Mouse (Mus musculus) CH12.LX (cell line): Measurements from ENCODE around the gene Sfxn5. TPM values are rescaled to one million over a fixed set of nuclear protein-coding genes. Genes with fewer than 3 reads are reported as not detected.

Source experiments
- DNase-seq: peaks from one replicate; pipeline ENCODE4 v3.0.0-alpha.2; 2013; ENCODE audit errors: extremely low read depth
- H3K27ac ChIP-seq: 2 replicates; pipeline ENCODE4 v1.5.1; 2012; ENCODE audit warnings: low read depth, mild to moderate bottlenecking, control low read depth, moderate library complexity; ENCODE audit not compliant: insufficient read depth
- H3K27me3 ChIP-seq: replicated peaks from 2 replicates; pipeline ENCODE3; 2012; ENCODE audit warnings: inconsistent platforms
- H3K36me3 ChIP-seq, 2 experiments: replicated peaks in 1 of 2; 2 replicates each; pipeline versions ENCODE3 to v1.6.1; 2012; ENCODE audit warnings: inconsistent platforms in 1 of 2, low read length in 1 of 2, mild to moderate bottlenecking in 1 of 2, mixed read lengths in 1 of 2, moderate library complexity in 1 of 2; ENCODE audit not compliant: control insufficient read depth in 1 of 2, insufficient read depth in 1 of 2
- H3K4me1 ChIP-seq, 2 experiments: 2 replicates each; pipeline ENCODE4 v1.6.1; 2012; ENCODE audit warnings: inconsistent platforms in 1 of 2, moderate library complexity in 1 of 2; ENCODE audit not compliant: insufficient read depth in 2 of 2, control insufficient read depth in 1 of 2
- H3K4me2 ChIP-seq: 2 replicates; pipeline ENCODE4 v1.6.1; 2012; ENCODE audit warnings: low read depth, mild to moderate bottlenecking, control low read depth; ENCODE audit not compliant: poor library complexity, insufficient read depth, severe bottlenecking
- H3K4me3 ChIP-seq, 3 experiments: fragments of 150-350 bp in 1 of 3; sonication (generic) in 1 of 3; replicated peaks in 1 of 3; 2 replicates each; pipeline versions ENCODE3 to v1.5.1; 2011 to 2012; ENCODE audit warnings: low read depth in 2 of 3, low read length in 2 of 3, mild to moderate bottlenecking in 2 of 3, moderate library complexity in 2 of 3, control low read depth in 1 of 3, improper control_type of control experiment in 1 of 3, inconsistent platforms in 1 of 3, mixed read lengths in 1 of 3; ENCODE audit not compliant: poor library complexity in 1 of 3
- H3K79me2 ChIP-seq: replicated peaks from 2 replicates; pipeline ENCODE4 v1.6.1; 2012; ENCODE audit warnings: mild to moderate bottlenecking, moderate library complexity; ENCODE audit not compliant: control insufficient read depth, poor library complexity, insufficient read depth, severe bottlenecking; ENCODE audit errors: extremely low read depth
- H3K9ac ChIP-seq: 2 replicates; pipeline ENCODE4 v1.6.1; 2012; ENCODE audit warnings: low read depth, mild to moderate bottlenecking, control low read depth, moderate library complexity; ENCODE audit not compliant: insufficient read depth
- H3K9me3 ChIP-seq: replicated peaks from 2 replicates; pipeline ENCODE3; 2012; ENCODE audit warnings: low read length, inconsistent platforms, mixed read lengths
- CHD1 ChIP-seq: IDR thresholded peaks from 2 replicates; pipeline ENCODE4 v1.6.1; 2012; ENCODE audit warnings: low read depth, low read length, improper control_type of control experiment, inconsistent platforms
- EP300 ChIP-seq: IDR thresholded peaks from 2 replicates; pipeline ENCODE4 v1.6.1; 2011; ENCODE audit warnings: low read length, improper control_type of control experiment
- HCFC1 ChIP-seq: IDR thresholded peaks from 2 replicates; pipeline ENCODE4 v1.6.1; 2012; ENCODE audit warnings: low read depth, mild to moderate bottlenecking, inconsistent platforms, low read length, improper control_type of control experiment
- MAFK ChIP-seq: IDR thresholded peaks from 2 replicates; pipeline ENCODE4 v1.6.1; 2011; ENCODE audit warnings: low read length, improper control_type of control experiment; ENCODE audit not compliant: insufficient replicate concordance
- MAZ ChIP-seq: IDR thresholded peaks from 2 replicates; pipeline ENCODE4 v1.6.1; 2012; ENCODE audit warnings: low read depth, mild to moderate bottlenecking, inconsistent platforms, low read length, improper control_type of control experiment, moderate library complexity
- MEF2A ChIP-seq: IDR thresholded peaks from 2 replicates; pipeline ENCODE4 v1.6.1; 2014; ENCODE audit warnings: low read depth, mild to moderate bottlenecking, inconsistent platforms, low read length, improper control_type of control experiment, borderline replicate concordance
- MXI1 ChIP-seq: IDR thresholded peaks from 2 replicates; pipeline ENCODE4 v1.6.1; 2011; ENCODE audit warnings: mild to moderate bottlenecking, low read depth, low read length, improper control_type of control experiment
- MYC ChIP-seq: IDR thresholded peaks from 2 replicates; pipeline ENCODE4 v1.6.1; 2011; ENCODE audit warnings: low read depth, mild to moderate bottlenecking, improper control_type of control experiment, low read length
- NELFE ChIP-seq: IDR thresholded peaks from 2 replicates; pipeline ENCODE4 v1.6.1; 2011; ENCODE audit warnings: low read depth, low read length, improper control_type of control experiment
- PAX5 ChIP-seq: IDR thresholded peaks from 2 replicates; pipeline ENCODE4 v1.6.1; 2012; ENCODE audit warnings: low read length, inconsistent platforms, mixed read lengths
- POLR2A ChIP-seq: IDR thresholded peaks from 2 replicates; pipeline ENCODE4 v1.6.1; 2011; ENCODE audit warnings: low read depth, mild to moderate bottlenecking, improper control_type of control experiment, low read length
- POLR2AphosphoS2 ChIP-seq: IDR thresholded peaks from 2 replicates; pipeline ENCODE4 v1.6.1; 2011; ENCODE audit warnings: low read depth, low read length, improper control_type of control experiment
- RAD21 ChIP-seq: IDR thresholded peaks from 2 replicates; pipeline ENCODE4 v1.6.1; 2011; ENCODE audit warnings: low read depth, mild to moderate bottlenecking, low read length, improper control_type of control experiment, moderate library complexity
- TBP ChIP-seq: conservative IDR thresholded peaks from 2 replicates; pipeline ENCODE4 v1.6.1; 2011; ENCODE audit warnings: low read depth, low read length, improper control_type of control experiment
- TCF12 ChIP-seq: IDR thresholded peaks from 2 replicates; pipeline ENCODE4 v1.6.1; 2014; ENCODE audit warnings: low read depth, mild to moderate bottlenecking, inconsistent platforms, low read length, improper control_type of control experiment
- UBTF ChIP-seq: IDR thresholded peaks from 2 replicates; pipeline ENCODE4 v1.6.1; 2012; ENCODE audit warnings: low read depth, mild to moderate bottlenecking, inconsistent platforms, low read length, improper control_type of control experiment, moderate library complexity
- USF2 ChIP-seq: conservative IDR thresholded peaks from 2 replicates; pipeline ENCODE4 v1.6.1; 2011; ENCODE audit warnings: low read depth, low read length, improper control_type of control experiment
- ZKSCAN1 ChIP-seq: IDR thresholded peaks from 2 replicates; pipeline ENCODE4 v1.6.1; 2012; ENCODE audit warnings: low read depth, inconsistent platforms, low read length, improper control_type of control experiment, borderline replicate concordance
- ZMIZ1 ChIP-seq: IDR thresholded peaks from 2 replicates; pipeline ENCODE4 v1.6.1; 2012; ENCODE audit warnings: low read depth, mild to moderate bottlenecking, inconsistent platforms, low read length, improper control_type of control experiment
- dilution Hi-C: fragments of 300-500 bp; cut with MboI; formaldehyde crosslinking; loops from 2 replicates; pipeline ENCODE4 v1.14.3; 2020; ENCODE audit warnings: low sequenced_read_pairs; ENCODE audit not compliant: extremely low pct_unique_long_range_greater_than_20kb, extremely low pct_ligation_motif_present
- in situ Hi-C: fragments of 300-500 bp; cut with MboI; formaldehyde crosslinking; loops from 3 replicates; pipeline ENCODE4 v1.14.3; 2019; ENCODE audit warnings: low sequenced_read_pairs, low pct_ligation_motif_present, low pct_unique_long_range_greater_than_20kb, mixed read lengths
- polyA plus RNA-seq: library from polyadenylated mRNA; unstranded; fragments of >175 nt; gene quantifications from 2 replicates; pipeline ENCODE4 v1.2.1, GENCODE M21; 2012; ENCODE audit warnings: low read depth; ENCODE audit not compliant: insufficient read length
- total RNA-seq, 2 experiments: library from RNA; depleted of rRNA; stranded (reverse); fragments of 300-350 nt in 1 of 2; fragments of >200 nt in 1 of 2; gene quantifications; 2 replicates each; pipeline ENCODE4 v1.2.3; 2012 to 2014

Sfxn5 gene
- total and polyA plus RNA-seq, 3 experiments = 0.55 to 0.93 (median 0.66) TPM

DNA sequence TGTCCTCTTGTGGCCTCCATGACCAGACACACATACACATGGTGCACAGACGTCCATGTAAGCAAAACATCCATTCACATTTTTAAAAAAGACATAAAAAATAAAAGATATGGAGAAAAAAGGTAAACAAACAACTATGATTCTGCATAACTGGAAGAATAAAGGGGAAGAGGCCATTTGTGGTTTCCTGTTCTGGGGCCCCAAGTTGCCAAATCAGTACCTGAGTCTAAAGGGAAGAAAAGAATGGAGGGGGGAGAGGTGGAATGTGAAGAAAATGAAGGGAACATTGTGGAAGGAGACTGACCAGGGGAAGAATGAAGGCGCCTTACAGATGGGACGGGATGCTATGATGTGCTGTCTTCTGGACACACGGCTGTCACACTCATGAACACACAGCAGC lies 6.7 kb downstream of the Sfxn5 start:
- Histone ChIP-seq H3K4me3 (no peak overlapping the region), H3K9ac (no peak overlapping the region), H3K9me3 (no peaks in the 10 kb centered on the region), H3K36me3 (no peaks in the 10 kb centered on the region), H3K79me2 (no peaks in the 10 kb centered on the region), H3K4me2 (no peak overlapping the region), H3K4me1 (peaks cover 5 to 30% of the 10 kb centered on the region in 2 experiments; a peak in 3 of 4 replicates), H3K27me3 (no peaks in the 10 kb centered on the region), H3K27ac (no peak overlapping the region)
- in situ Hi-C loops = no loop called here
- no peak for TF ChIP-seq USF2
- no peak for TF ChIP-seq MEF2A
- TF ChIP-seq PAX5 = no peak
- dilution Hi-C loops = no loop called here
- DNase-seq = no peak

DNA sequence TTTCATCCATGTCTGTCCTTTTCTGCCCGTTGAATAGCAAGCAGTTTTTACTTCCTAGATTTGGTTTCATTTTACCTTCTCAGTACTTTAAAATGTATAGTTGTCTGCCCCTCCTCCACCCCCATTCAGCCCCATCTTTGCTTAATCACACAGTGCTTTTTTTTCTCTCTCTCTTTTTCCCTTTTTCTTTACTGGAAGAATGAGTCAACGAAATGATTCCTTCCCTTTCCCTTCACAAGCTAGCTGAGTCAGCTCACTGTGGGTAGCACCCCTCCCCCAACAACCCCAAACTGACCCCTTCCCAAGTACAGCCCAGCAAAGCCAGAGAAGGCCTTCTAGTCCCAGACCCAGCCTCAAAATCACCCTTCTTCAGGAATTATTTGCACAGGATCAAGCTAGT lies 8.1 kb downstream of the Sfxn5 start:
- Histone ChIP-seq H3K4me2 (no peak overlapping the region), H3K79me2 (no peaks in the 10 kb centered on the region), H3K36me3 (no peaks in the 10 kb centered on the region), H3K9me3 (no peaks in the 10 kb centered on the region), H3K4me3 (no peak overlapping the region), H3K4me1 (peaks cover 5 to 30% of the 10 kb centered on the region in 2 experiments; a peak in 3 of 4 replicates), H3K27me3 (no peaks in the 10 kb centered on the region), H3K9ac (no peak overlapping the region), H3K27ac (no peak overlapping the region)
- no peak for TF ChIP-seq ZMIZ1
- no peak for TF ChIP-seq POLR2AphosphoS2
- no peak for TF ChIP-seq MAZ
- no peak for TF ChIP-seq TCF12
- no peak for TF ChIP-seq EP300
- no peak for TF ChIP-seq RAD21
- TF ChIP-seq HCFC1 = no peak
- TF ChIP-seq CHD1 = no peak
- TF ChIP-seq TBP = no peak
- no peak for TF ChIP-seq MXI1
- TF ChIP-seq POLR2A = no peak
- TF ChIP-seq UBTF = no peak
- no peak for TF ChIP-seq USF2
- no peak for TF ChIP-seq NELFE
- TF ChIP-seq MYC = no peak
- TF ChIP-seq MAFK = no peak
- no peak for TF ChIP-seq ZKSCAN1
- dilution Hi-C loops = no loop called here
- no peak for DNase-seq
- in situ Hi-C loops = no loop called here
